Mouse (Mus musculus) cortical plate, adult 2 months (tissue): ENCODE data around the gene Rasgef1a.

Experiments
- CTCF ChIP-seq: fragments of 200-500 bp; IDR thresholded peaks from 2 replicates; pipeline ENCODE4 v1.5.1; 2011; ENCODE audit warnings: mild to moderate bottlenecking, control low read depth, low read length; ENCODE audit not compliant: insufficient read depth; ENCODE audit errors: extremely low read depth
- POLR2A ChIP-seq: fragments of 200-500 bp; IDR thresholded peaks from 2 replicates; pipeline ENCODE4 v1.6.1; 2011; ENCODE audit warnings: mild to moderate bottlenecking, low read length, control low read depth; ENCODE audit not compliant: insufficient read depth; ENCODE audit errors: extremely low read depth

GRCm38 (mm10) chr6:118045892-118046291 lies 34.7 kb downstream of the Rasgef1a start:
- TF ChIP-seq CTCF = no peak
- TF ChIP-seq POLR2A = no peak
